Mouse (Mus musculus) liver, postnatal 0 days (tissue): ENCODE data around the gene Eef1akmt2. TPM values are rescaled to one million over a fixed set of nuclear protein-coding genes. Genes with fewer than 3 reads are reported as not detected.

Source experiments
- ATAC-seq: fragments of 200-750 bp; cut with Nextera tagmentation; 2 replicates; pipeline ENCODE4 v1.8.0; 2017; ENCODE audit warnings: mild to moderate bottlenecking, moderate library complexity
- DNase-seq: peaks from one replicate; pipeline ENCODE4 v3.0.0-alpha.2; 2016
- H3K27ac ChIP-seq: fragments of 300-500 bp; sonication (generic); 2 replicates; pipeline ENCODE4 v1.5.1; 2014; ENCODE audit warnings: antibody characterized with exemption, moderate library complexity, mild to moderate bottlenecking, low read depth
- H3K27me3 ChIP-seq: fragments of 300-500 bp; sonication (generic); 2 replicates; pipeline ENCODE4 v1.6.1; 2014; ENCODE audit warnings: low read length, control low read depth, mixed read lengths; ENCODE audit not compliant: insufficient read depth
- H3K36me3 ChIP-seq: fragments of 300-500 bp; sonication (generic); replicated peaks from 2 replicates; pipeline ENCODE4 v1.6.1; 2014; ENCODE audit warnings: mild to moderate bottlenecking, control low read depth, low read length, moderate library complexity, mixed read lengths; ENCODE audit not compliant: insufficient read depth
- H3K4me1 ChIP-seq: fragments of 300-500 bp; sonication (generic); 2 replicates; pipeline ENCODE4 v1.6.1; 2014; ENCODE audit warnings: antibody characterized with exemption, mild to moderate bottlenecking, control low read depth; ENCODE audit not compliant: insufficient read depth
- H3K4me2 ChIP-seq: fragments of 300-500 bp; sonication (generic); 2 replicates; pipeline ENCODE4 v1.6.1; 2014; ENCODE audit warnings: low read depth, mild to moderate bottlenecking, low read length, moderate library complexity, mixed read lengths
- H3K4me3 ChIP-seq: fragments of 300-500 bp; sonication (generic); 2 replicates; pipeline ENCODE4 v1.5.1; 2014; ENCODE audit warnings: low read depth, low read length
- H3K9ac ChIP-seq: fragments of 300-500 bp; sonication (generic); replicated peaks from 2 replicates; pipeline ENCODE4 v1.6.1; 2014; ENCODE audit warnings: mild to moderate bottlenecking, moderate library complexity
- H3K9me3 ChIP-seq: fragments of 300-500 bp; sonication (generic); 2 replicates; pipeline ENCODE4 v1.6.1; 2016; ENCODE audit warnings: mild to moderate bottlenecking, control low read depth, low read length, mixed read lengths
- CTCF ChIP-seq: sonication (generic); IDR thresholded peaks from 2 replicates; pipeline ENCODE4 v1.5.1; 2016; ENCODE audit warnings: antibody characterized with exemption, low read depth
- EP300 ChIP-seq: IDR thresholded peaks from 2 replicates; pipeline ENCODE4 v1.6.1; 2016; ENCODE audit warnings: antibody characterized with exemption, low read depth, mild to moderate bottlenecking
- WGBS: fragments of 180-500 bp; shearing (Covaris S2); extraction: QIAGEN DNeasy Blood & Tissue Kit; methylation state at CpG from one replicate; pipeline ENCODE4 v1.1.7; 2014; ENCODE audit not compliant: insufficient replicate concordance; 5-methylcytosine and 5-hydroxymethylcytosine counted together
- polyA plus RNA-seq: library from polyadenylated mRNA; unstranded; fragments of >200 nt; fragmentation: Nextera tagmentation; extraction: Ambion mirVana; gene quantifications from 2 replicates; pipeline ENCODE4 v1.2.1, GENCODE M21; 2015

Eef1akmt2 gene
- polyA plus RNA-seq, 1 experiment from 2014 or later = 14.1 TPM

DNA sequence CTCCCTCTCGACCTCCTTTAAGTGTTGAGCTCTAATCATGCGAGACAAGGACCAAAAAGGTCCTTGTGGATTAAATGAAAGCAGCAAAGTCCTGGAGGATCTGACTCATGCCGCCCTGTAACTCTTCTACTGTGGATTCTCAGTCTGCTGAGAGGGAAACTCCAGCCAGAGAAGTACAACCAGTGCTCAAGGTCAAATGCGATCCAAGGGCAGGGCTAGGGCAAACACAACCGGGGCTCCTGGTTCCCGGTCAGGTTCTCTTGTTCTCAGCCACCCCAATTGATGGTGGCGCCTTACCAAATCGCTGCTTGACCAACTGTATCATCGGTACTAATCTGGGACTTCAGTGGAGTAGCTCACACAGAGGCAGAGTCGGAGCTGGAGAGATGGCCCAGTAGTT is 51.6 kb downstream of the Eef1akmt2 start:
- no peak for ATAC-seq
- H3K36me3 ChIP-seq = peaks cover 6% of the 10 kb centered on the region; the same call in 1 of the 2 replicates
- no peaks in the 10 kb centered on the region for H3K9me3 ChIP-seq
- no peaks in the 10 kb centered on the region for H3K27me3 ChIP-seq
- H3K9ac ChIP-seq = no peak overlapping the region
- H3K4me2 ChIP-seq = no peak overlapping the region
- no peak overlapping the region for H3K4me3 ChIP-seq
- no peak overlapping the region for H3K27ac ChIP-seq
- peaks cover 33% of the 10 kb centered on the region for H3K4me1 ChIP-seq
- peak; percentile 9 for DNase-seq
- WGBS = 79% methylated on average over 10 of the region's 10 CpGs
- TF ChIP-seq EP300 (no peak), CTCF (no peak)

DNA sequence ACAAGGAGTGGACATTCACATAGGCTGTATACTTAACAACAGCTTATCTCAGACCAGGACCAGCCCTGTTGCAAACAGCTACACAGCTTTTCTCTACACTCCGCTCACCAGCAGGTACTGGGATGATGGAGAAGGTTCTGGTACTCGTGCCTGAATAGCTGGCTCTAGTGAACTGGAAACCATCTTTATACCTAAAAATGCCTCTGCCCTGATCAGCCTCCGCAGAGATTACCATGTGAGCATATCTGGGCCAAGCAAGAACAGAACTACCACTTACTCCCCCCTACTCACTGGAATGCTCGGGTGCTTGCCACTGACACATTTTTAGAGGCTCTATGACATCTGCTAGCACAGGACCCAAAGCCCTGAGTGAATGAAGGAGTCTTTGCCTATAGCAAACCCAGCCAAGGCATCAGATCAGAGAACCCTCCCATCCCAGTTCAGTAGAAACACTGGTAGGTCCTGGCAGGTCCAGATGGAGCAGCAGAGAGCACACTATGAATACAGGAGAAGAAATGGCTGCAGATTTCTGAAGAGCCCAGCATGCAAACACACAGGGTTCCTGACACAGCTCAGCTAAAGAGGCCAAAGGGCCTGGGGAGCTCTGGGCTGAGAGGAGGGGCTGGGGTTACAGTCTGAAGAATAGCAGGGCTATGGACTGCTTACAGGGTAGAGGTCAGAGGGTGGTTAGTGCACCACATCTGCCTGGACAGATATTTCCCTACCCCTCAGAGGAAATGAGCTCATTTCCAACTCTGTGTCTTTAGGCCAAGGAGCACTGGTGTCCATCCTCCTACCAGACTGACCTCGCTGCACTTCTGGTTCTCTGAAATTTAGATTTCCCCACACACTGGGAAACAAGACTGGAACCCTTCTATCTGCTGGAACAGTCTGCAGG is 53.1 kb downstream of the Eef1akmt2 start:
- no peak for DNase-seq
- peak; percentile 43 for ATAC-seq
- H3K27me3 ChIP-seq = no peaks in the 10 kb centered on the region
- no peak overlapping the region for H3K9ac ChIP-seq
- peak overlapping the region; percentile 49; the same call in 1 of the 2 replicates for H3K27ac ChIP-seq
- H3K4me1 ChIP-seq = peaks cover 18% of the 10 kb centered on the region
- no peak overlapping the region for H3K4me2 ChIP-seq
- TF ChIP-seq CTCF = peak; percentile 24; the same call in 1 of the 2 replicates
- no peak for TF ChIP-seq EP300
- WGBS = 82% methylated on average over 5 of the region's 5 CpGs
- H3K9me3 ChIP-seq = no peaks in the 10 kb centered on the region
- H3K4me3 ChIP-seq = no peak overlapping the region
- H3K36me3 ChIP-seq = peaks cover 3% of the 10 kb centered on the region; the same call in 1 of the 2 replicates

DNA sequence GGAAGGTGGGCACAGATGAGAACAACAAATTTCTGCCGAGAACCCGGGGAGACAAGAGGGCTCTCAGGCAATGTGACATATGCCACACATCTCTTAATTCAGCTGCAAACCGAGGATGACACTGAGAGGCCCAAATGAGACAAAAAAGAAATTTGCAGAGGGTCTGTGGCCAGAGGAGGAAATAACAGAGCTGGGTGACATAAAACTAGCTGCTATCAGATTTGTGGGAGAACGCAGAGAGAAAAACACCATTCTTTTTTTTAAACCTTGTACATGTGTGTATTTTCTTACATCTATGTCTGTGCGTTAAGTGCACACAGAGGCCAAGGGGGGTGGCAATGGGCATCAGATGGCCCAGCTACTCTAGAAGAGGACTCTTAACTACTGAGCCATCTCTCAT is 57.3 kb downstream of the Eef1akmt2 start:
- H3K4me3 ChIP-seq = no peak overlapping the region
- H3K4me1 ChIP-seq = peaks cover 8% of the 10 kb centered on the region; the same call in 1 of the 2 replicates
- H3K4me2 ChIP-seq = no peak overlapping the region
- H3K36me3 ChIP-seq = no peaks in the 10 kb centered on the region
- 71% methylated on average over 5 of the region's 5 CpGs for WGBS
- H3K27ac ChIP-seq = no peak overlapping the region
- ATAC-seq (no peak), DNase-seq (no peak)
- TF ChIP-seq CTCF (no peak), EP300 (no peak)
- no peaks in the 10 kb centered on the region for H3K9me3 ChIP-seq
- no peaks in the 10 kb centered on the region for H3K27me3 ChIP-seq
- H3K9ac ChIP-seq = no peak overlapping the region

DNA sequence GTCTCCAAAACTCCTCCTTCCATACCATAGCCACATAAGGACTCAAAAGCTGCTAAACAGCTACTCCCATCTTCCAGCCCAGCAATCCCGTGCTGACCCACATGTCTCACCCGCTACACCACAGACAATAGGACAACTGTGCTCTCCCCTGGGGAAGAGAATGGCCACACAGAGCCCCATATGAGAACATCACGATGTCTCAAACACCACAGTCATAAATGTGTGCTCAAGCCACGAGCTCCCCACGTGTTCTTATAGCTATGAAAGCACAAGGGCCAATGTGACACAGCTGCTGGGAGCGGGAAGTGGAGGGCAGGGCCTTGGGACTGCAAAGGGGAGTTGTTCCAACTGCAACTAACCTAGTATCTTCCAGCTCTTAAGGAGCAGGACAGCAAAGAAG is 59.0 kb downstream of the Eef1akmt2 start:
- H3K36me3 ChIP-seq = no peaks in the 10 kb centered on the region; the same call in 1 of the 2 replicates
- 57% methylated on average over 6 of the region's 6 CpGs for WGBS
- no peak overlapping the region for H3K4me2 ChIP-seq
- peaks cover 7% of the 10 kb centered on the region for H3K4me1 ChIP-seq
- DNase-seq (no peak), ATAC-seq (0 out of 2 replicates have a peak, but pooled peaks have one; percentile 21)
- H3K9me3 ChIP-seq = no peaks in the 10 kb centered on the region
- H3K27me3 ChIP-seq = no peaks in the 10 kb centered on the region
- H3K4me3 ChIP-seq = no peak overlapping the region
- H3K9ac ChIP-seq = no peak overlapping the region
- TF ChIP-seq CTCF (no peak), EP300 (no peak)
- H3K27ac ChIP-seq = no peak overlapping the region

DNA sequence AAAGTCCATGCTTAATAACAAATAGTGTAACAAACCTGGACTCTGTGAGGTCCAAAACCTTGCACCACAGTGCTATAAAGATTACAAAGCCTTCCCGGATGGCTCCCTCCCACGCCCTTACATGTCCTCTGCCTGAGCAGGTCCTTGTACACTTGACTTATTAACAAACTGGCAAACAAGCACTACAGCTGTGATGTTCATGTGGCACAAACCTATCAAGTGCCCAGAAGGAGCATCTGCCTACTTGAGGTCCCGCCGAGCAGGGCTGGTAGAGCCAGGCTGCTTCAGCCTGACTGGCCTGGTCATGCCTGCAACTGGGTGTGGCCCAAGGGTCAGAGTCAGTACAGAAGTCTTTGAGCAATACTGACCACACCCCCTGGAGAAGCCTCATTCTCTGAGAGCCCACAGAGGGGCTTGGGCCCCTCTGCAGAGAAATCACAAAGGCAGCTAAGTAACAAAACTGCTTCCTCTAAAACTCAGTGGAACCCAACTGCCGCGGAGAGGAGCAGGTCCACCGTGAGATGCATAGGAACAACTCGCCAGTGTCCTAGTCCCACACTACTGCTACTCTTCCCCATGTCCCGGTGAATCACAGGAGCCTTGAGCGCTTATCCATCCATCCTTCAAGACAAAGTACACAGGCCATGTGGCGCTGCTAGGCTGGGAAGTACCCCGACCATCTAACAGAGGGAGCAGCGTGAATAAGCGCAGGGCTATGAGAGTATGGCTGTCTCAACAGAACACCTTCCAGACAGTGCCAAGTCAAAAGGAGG is 61.8 kb downstream of the Eef1akmt2 start:
- Histone ChIP-seq H3K9ac (no peak overlapping the region), H3K27ac (no peak overlapping the region), H3K4me1 (peaks cover 27% of the 10 kb centered on the region), H3K9me3 (no peaks in the 10 kb centered on the region), H3K4me2 (no peak overlapping the region), H3K27me3 (no peaks in the 10 kb centered on the region), H3K36me3 (no peaks in the 10 kb centered on the region; the same call in 1 of the 2 replicates), H3K4me3 (no peak overlapping the region)
- TF ChIP-seq EP300 = no peak
- no peak for TF ChIP-seq CTCF
- ATAC-seq (peak; percentile 19; the same call in 1 of the 2 replicates), DNase-seq (no peak)
- WGBS = 79% methylated on average over 14 of the region's 14 CpGs

DNA sequence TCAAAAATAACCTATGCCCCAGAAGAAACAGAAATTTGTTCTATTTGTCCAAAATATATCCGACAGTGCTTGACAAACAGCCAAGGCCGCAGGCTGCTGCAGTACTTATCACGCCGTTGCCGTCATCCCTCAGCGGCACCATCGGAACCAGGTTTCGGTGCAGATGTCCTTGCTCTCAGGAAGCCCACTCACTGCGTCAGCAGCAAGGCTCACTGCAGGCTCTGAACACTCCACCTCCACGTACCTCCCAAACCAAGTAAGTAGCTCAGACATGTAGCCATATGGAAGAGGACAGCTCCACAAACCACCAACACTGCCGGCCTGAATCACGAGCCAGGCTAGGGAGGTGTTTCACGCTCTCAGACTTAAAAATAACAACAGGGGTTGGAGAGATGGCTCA is 63.6 kb downstream of the Eef1akmt2 start:
- Histone ChIP-seq H3K36me3 (peaks cover 4% of the 10 kb centered on the region; the same call in 1 of the 2 replicates), H3K4me1 (peaks cover 27% of the 10 kb centered on the region), H3K4me3 (no peak overlapping the region), H3K9me3 (no peaks in the 10 kb centered on the region), H3K27ac (no peak overlapping the region), H3K4me2 (no peak overlapping the region), H3K27me3 (no peaks in the 10 kb centered on the region), H3K9ac (no peak overlapping the region)
- no peak for ATAC-seq
- 85% methylated on average over 13 of the region's 13 CpGs for WGBS
- TF ChIP-seq EP300 = no peak
- DNase-seq = no peak
